Mouse (Mus musculus) gastrocnemius, postnatal 4 days (tissue): ENCODE data around the gene Tet1. TPM values are rescaled to one million over a fixed set of nuclear protein-coding genes. Genes with fewer than 3 reads are reported as not detected.
"Not testable (repeated sequence)": the region's sequence is repeated elsewhere in the genome, so short reads cannot be mapped to it uniquely, and the experiment has no call there.

Experiments used
- DNase-seq, 2 experiments: peaks; one replicate each; pipeline ENCODE4 v3.0.0; 2021 to 2022; ENCODE audit warnings: low spot score in 2 of 2, mixed read lengths in 2 of 2
- total RNA-seq, 2 experiments: library from RNA; stranded (reverse); gene quantifications; 2 replicates each; pipeline ENCODE4 v1.2.3; 2021

Gene Tet1
- total RNA-seq, 2 experiments from 2014 or later: 25.3 to 26.4 TPM

- peak in 1 of 2 experiments; percentile 20 for DNase-seq
These were observed 117.3 kb downstream of the Tet1 start for GRCm38 (mm10) chr10:62791251-62792176.

GRCm38 (mm10) chr10:62781776-62782175 lies 127.0 kb downstream of the Tet1 start:
- DNase-seq: not testable (repeated sequence)

Other genes starting within 250 kb of the Tet1 start
- 1 to 10 TPM in 1 of 2 experiments, under 1 TPM in 1; 0.64 to 1.1 TPM for gene Stox1, start 182.9 kb downstream of the Tet1 start, total RNA-seq
- 10 to 100 TPM; 58.7 to 78.4 TPM for gene Ccar1, start 116.7 kb downstream of the Tet1 start, total RNA-seq
- gene Slc25a16, start 11.6 kb upstream of the Tet1 start, total RNA-seq: 10 to 100 TPM; 20.6 to 23.1 TPM
- 1 to 10 TPM; 4.7 to 5.3 TPM for gene Dna2, start 38.0 kb upstream of the Tet1 start, total RNA-seq
- gene Rufy2, start 71.2 kb upstream of the Tet1 start, total RNA-seq: 10 to 100 TPM; 14.4 to 22.2 TPM
- 10 to 100 TPM; 27.7 to 35.1 TPM for gene Hnrnph3, start 115.2 kb upstream of the Tet1 start, total RNA-seq
- 1 to 10 TPM; 2.0 to 3.0 TPM for gene Pbld2, start 115.3 kb upstream of the Tet1 start, total RNA-seq
- gene Pbld1, start 151.2 kb upstream of the Tet1 start, total RNA-seq: under 1 TPM; 0.54 to 0.69 TPM
- not detected for gene Atoh7, start 190.7 kb upstream of the Tet1 start, total RNA-seq